Mouse (Mus musculus) kidney, postnatal 0 days (tissue): ENCODE results near the gene Gpr176. TPM values are rescaled to one million over a fixed set of nuclear protein-coding genes. Genes with fewer than 3 reads are reported as not detected.
A peak's percentile ranks its signal among the peaks of the same experiment; 100 is the strongest.

Source experiments
- ATAC-seq: fragments of 200-750 bp; cut with Nextera tagmentation; replicated peaks from 2 replicates; pipeline ENCODE4 v1.8.0; 2017; ENCODE audit warnings: low read depth, moderate number of reproducible peaks, moderate TSS enrichment, moderate library complexity; ENCODE audit not compliant: low FRiP score
- DNase-seq: peaks from one replicate; pipeline ENCODE4 v3.0.0-alpha.2; 2016; ENCODE audit warnings: low spot score
- H3K27ac ChIP-seq: fragments of 300-500 bp; sonication (generic); 2 replicates; pipeline ENCODE4 v1.5.1; 2014; ENCODE audit warnings: mild to moderate bottlenecking
- H3K27me3 ChIP-seq: fragments of 300-500 bp; sonication (generic); 2 replicates; pipeline ENCODE4 v1.6.1; 2014; ENCODE audit warnings: low read length, mixed read lengths; ENCODE audit not compliant: insufficient read depth
- H3K36me3 ChIP-seq: fragments of 300-500 bp; sonication (generic); 2 replicates; pipeline ENCODE4 v1.6.1; 2014; ENCODE audit warnings: low read length, mixed read lengths; ENCODE audit not compliant: insufficient read depth
- H3K4me1 ChIP-seq: fragments of 300-500 bp; sonication (generic); replicated peaks from 2 replicates; pipeline ENCODE4 v1.6.1; 2014; ENCODE audit warnings: antibody characterized with exemption, low read length, mixed read lengths; ENCODE audit not compliant: insufficient read depth
- H3K4me2 ChIP-seq: fragments of 300-500 bp; sonication (generic); 2 replicates; pipeline ENCODE4 v1.6.1; 2014; ENCODE audit warnings: mild to moderate bottlenecking, low read length, moderate library complexity, mixed read lengths
- H3K4me3 ChIP-seq: fragments of 300-500 bp; sonication (generic); replicated peaks from 2 replicates; pipeline ENCODE4 v1.5.1; 2014; ENCODE audit warnings: low read depth, low read length
- H3K9ac ChIP-seq: fragments of 300-500 bp; sonication (generic); 2 replicates; pipeline ENCODE4 v1.6.1; 2014; ENCODE audit warnings: low read depth, low read length
- H3K9me3 ChIP-seq: fragments of 300-500 bp; sonication (generic); replicated peaks from 2 replicates; pipeline ENCODE4 v1.6.1; 2016; ENCODE audit warnings: low read length, inconsistent platforms, mixed read lengths
- CTCF ChIP-seq: IDR thresholded peaks from 2 replicates; pipeline ENCODE4 v1.5.1; 2016; ENCODE audit warnings: antibody characterized with exemption, low read depth, mild to moderate bottlenecking, moderate library complexity
- WGBS: fragments of 180-500 bp; shearing (Covaris S2); extraction: QIAGEN DNeasy Blood & Tissue Kit; methylation state at CpG from one replicate; pipeline ENCODE4 v1.1.7; 2014; 5-methylcytosine and 5-hydroxymethylcytosine counted together
- polyA plus RNA-seq: library from polyadenylated mRNA; unstranded; fragments of >200 nt; fragmentation: Nextera tagmentation; extraction: Ambion mirVana; gene quantifications from 2 replicates; pipeline ENCODE4 v1.2.1, GENCODE M21; 2015

Gene Gpr176
- polyA plus RNA-seq: 2.1 and 2.3 TPM in 2 replicates

GRCm38 (mm10) chr2:118372901-118373571 lies at the start of gene Gpr176:
Gene Gpr176, minus strand, starts transcription at chr2:118373419.
- Histone ChIP-seq H3K9me3 (no peaks in the 10 kb centered on the region), H3K4me2 (peak within 1 kb of the TSS; percentile 81), H3K9ac (peak within 1 kb of the TSS; percentile 46), H3K27me3 (no peaks in the 10 kb centered on the region; the same call in 1 of the 2 replicates), H3K4me3 (peak within 1 kb of the TSS; percentile 43), H3K27ac (no peak within 1 kb of the TSS), H3K4me1 (peaks cover 14% of the 10 kb centered on the region; the same call in 1 of the 2 replicates), H3K36me3 (no peaks in the 10 kb centered on the region)
- peak; percentile 47 for DNase-seq
- TF ChIP-seq CTCF: no peak
- WGBS: under 1% methylated on average over 57 of the region's 59 CpGs
- peak; percentile 68 for ATAC-seq

- Histone ChIP-seq H3K27me3 (no peaks in the 10 kb centered on the region), H3K27ac (no peak overlapping the region), H3K4me2 (no peak overlapping the region), H3K9ac (no peak overlapping the region), H3K4me3 (no peak overlapping the region), H3K4me1 (no peaks in the 10 kb centered on the region), H3K9me3 (no peaks in the 10 kb centered on the region), H3K36me3 (peaks cover 19% of the 10 kb centered on the region)
- DNase-seq: no peak
- ATAC-seq: no peak
- TF ChIP-seq CTCF: no peak
- 54% methylated on average over 8 of the region's 8 CpGs for WGBS
Measured at GRCm38 (mm10) chr2:118422385-118422784, 49.2 kb upstream of the Gpr176 start.

GRCm38 (mm10) chr2:118421951-118422350 lies 48.7 kb upstream of the Gpr176 start:
- Histone ChIP-seq H3K27ac (no peak overlapping the region), H3K4me1 (no peaks in the 10 kb centered on the region), H3K4me2 (no peak overlapping the region), H3K4me3 (no peak overlapping the region), H3K36me3 (peaks cover 15% of the 10 kb centered on the region), H3K27me3 (no peaks in the 10 kb centered on the region), H3K9me3 (no peaks in the 10 kb centered on the region), H3K9ac (no peak overlapping the region)
- DNase-seq (no peak), ATAC-seq (no peak)
- WGBS: 84% methylated on average over 15 of the region's 15 CpGs
- no peak for TF ChIP-seq CTCF

DNA sequence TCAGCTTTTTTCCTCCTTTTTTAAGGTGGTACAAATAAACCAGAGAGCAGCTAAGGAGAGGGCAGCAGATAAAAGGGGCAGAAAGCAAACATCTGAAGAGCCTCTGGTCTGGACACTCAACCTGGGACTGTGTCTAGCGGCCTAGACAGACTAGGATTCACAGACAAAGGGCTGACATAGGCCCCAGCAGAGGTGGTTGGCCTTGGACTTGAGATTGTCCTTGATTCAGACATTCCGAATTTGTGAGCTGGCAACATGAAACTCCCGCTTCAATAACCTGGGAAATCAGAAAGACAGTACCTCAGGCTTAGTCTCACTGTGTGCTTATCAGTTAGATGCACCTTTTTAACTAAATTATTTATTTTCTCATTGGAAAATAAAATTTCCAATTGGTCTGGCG lies 44.9 kb upstream of the Gpr176 start:
- Histone ChIP-seq H3K4me2 (no peak overlapping the region), H3K9me3 (no peaks in the 10 kb centered on the region), H3K36me3 (peaks cover 24% of the 10 kb centered on the region), H3K27ac (no peak overlapping the region), H3K4me3 (no peak overlapping the region), H3K9ac (no peak overlapping the region), H3K27me3 (no peaks in the 10 kb centered on the region), H3K4me1 (no peaks in the 10 kb centered on the region)
- ATAC-seq: no peak
- no peak for TF ChIP-seq CTCF
- DNase-seq: no peak
- WGBS: 92% methylated on average over 4 of the region's 4 CpGs

DNA sequence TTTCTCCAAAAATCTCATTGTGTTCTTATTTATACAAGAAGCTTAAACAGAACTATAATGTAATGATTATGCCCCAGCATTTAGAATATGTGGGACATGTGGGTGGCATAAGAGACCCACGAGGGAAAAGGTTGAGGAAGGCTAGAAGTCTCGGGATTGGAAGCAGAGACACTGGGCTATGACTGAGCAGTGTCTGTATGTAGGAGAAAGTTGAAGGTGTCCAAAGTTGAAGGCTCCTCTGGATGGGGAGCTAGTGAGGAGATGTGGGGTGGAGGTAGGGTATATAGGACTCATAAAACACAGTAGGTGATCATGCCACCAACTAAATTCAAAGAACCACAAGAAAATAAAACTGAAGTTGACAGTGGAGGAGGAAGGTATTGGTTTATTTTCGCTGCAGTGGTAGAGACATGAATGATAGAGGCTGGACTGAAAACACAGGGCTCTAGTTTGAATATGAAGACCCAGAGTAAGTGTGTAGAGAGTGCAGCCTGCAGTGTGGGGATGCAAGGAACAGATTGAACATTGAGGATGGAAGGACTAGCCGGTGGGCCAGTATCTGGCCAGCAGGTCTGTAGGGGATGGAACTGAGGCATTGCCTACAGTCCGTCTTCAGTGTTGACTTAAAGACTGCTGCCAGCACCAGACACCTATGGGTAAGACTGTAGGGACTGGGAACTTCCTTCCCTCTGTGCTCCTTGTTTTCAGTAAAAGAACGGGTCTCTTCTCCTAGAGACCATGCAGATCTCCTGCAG lies 42.6 kb upstream of the Gpr176 start:
- DNase-seq (no peak), ATAC-seq (no peak)
- Histone ChIP-seq H3K4me2 (no peak overlapping the region), H3K36me3 (peaks cover 28% of the 10 kb centered on the region), H3K27me3 (no peaks in the 10 kb centered on the region), H3K4me1 (no peaks in the 10 kb centered on the region), H3K4me3 (no peak overlapping the region), H3K9ac (no peak overlapping the region), H3K9me3 (no peaks in the 10 kb centered on the region), H3K27ac (no peak overlapping the region)
- TF ChIP-seq CTCF: no peak
- WGBS: 91% methylated on average over 6 of the region's 6 CpGs

- TF ChIP-seq CTCF: no peak
- Histone ChIP-seq H3K9me3 (no peaks in the 10 kb centered on the region), H3K36me3 (peaks cover 27% of the 10 kb centered on the region), H3K27me3 (no peaks in the 10 kb centered on the region), H3K4me1 (no peaks in the 10 kb centered on the region), H3K4me3 (no peak overlapping the region), H3K27ac (no peak overlapping the region), H3K9ac (no peak overlapping the region), H3K4me2 (no peak overlapping the region)
- ATAC-seq (no peak), DNase-seq (no peak)
- 96% methylated on average over 11 of the region's 11 CpGs for WGBS
Measured at GRCm38 (mm10) chr2:118412821-118413220, 39.6 kb upstream of the Gpr176 start.
